Mouse (Mus musculus) lung, embryonic 16.5 days (tissue): Measurements from ENCODE around the gene Macrod2. TPM values are rescaled to one million over a fixed set of nuclear protein-coding genes. Genes with fewer than 3 reads are reported as not detected.

Experiments used
- ATAC-seq: fragments of 200-750 bp; cut with Nextera tagmentation; 2 replicates; pipeline ENCODE4 v1.8.0; 2017; ENCODE audit warnings: low read depth, mild to moderate bottlenecking, moderate library complexity
- H3K27ac ChIP-seq: fragments of 300-500 bp; sonication (generic); 2 replicates; pipeline ENCODE4 v1.5.1; 2014; ENCODE audit warnings: mild to moderate bottlenecking, control low read depth, low read length
- H3K27me3 ChIP-seq: fragments of 300-500 bp; sonication (generic); 2 replicates; pipeline ENCODE4 v1.6.1; 2014; ENCODE audit warnings: low read depth, low read length, mixed read lengths; ENCODE audit not compliant: control insufficient read depth, insufficient read depth
- H3K36me3 ChIP-seq: fragments of 300-500 bp; sonication (generic); 2 replicates; pipeline ENCODE4 v1.6.1; 2014; ENCODE audit warnings: low read length; ENCODE audit not compliant: control insufficient read depth, insufficient read depth
- H3K4me1 ChIP-seq: fragments of 300-500 bp; sonication (generic); replicated peaks from 2 replicates; pipeline ENCODE4 v1.6.1; 2014; ENCODE audit warnings: low read length, mixed read lengths; ENCODE audit not compliant: control insufficient read depth, insufficient read depth
- H3K4me2 ChIP-seq: fragments of 300-500 bp; sonication (generic); 2 replicates; pipeline ENCODE4 v1.6.1; 2014; ENCODE audit warnings: low read depth, low read length, control low read depth
- H3K4me3 ChIP-seq: fragments of 300-500 bp; sonication (generic); 2 replicates; pipeline ENCODE4 v1.5.1; 2014; ENCODE audit warnings: mild to moderate bottlenecking, low read length, control low read depth
- H3K9ac ChIP-seq: fragments of 300-500 bp; sonication (generic); 2 replicates; pipeline ENCODE4 v1.6.1; 2014; ENCODE audit warnings: low read length, control low read depth
- H3K9me3 ChIP-seq: fragments of 300-500 bp; sonication (generic); 2 replicates; pipeline ENCODE4 v1.6.1; 2016; ENCODE audit warnings: low read length; ENCODE audit not compliant: control insufficient read depth
- WGBS: fragments of 180-500 bp; shearing (Covaris S2); extraction: QIAGEN DNeasy Blood & Tissue Kit; methylation state at CpG from one replicate; pipeline ENCODE4 v1.1.7; 2014; 5-methylcytosine and 5-hydroxymethylcytosine counted together
- polyA plus RNA-seq: library from polyadenylated mRNA; unstranded; fragments of >200 nt; fragmentation: Nextera tagmentation; extraction: Ambion mirVana; gene quantifications from 2 replicates; pipeline ENCODE4 v1.2.1, GENCODE M21; 2015

Gene Macrod2
- polyA plus RNA-seq, 1 experiment from 2014 or later: 32.1 TPM

GRCm38 (mm10) chr2:141522081-141522480 lies 1127.0 kb downstream of the Macrod2 start:
- no peak overlapping the region for H3K9ac ChIP-seq
- WGBS: 66% methylated on average over 4 of the region's 4 CpGs
- H3K4me3 ChIP-seq: no peak overlapping the region
- H3K9me3 ChIP-seq: no peaks in the 10 kb centered on the region
- no peak overlapping the region for H3K4me2 ChIP-seq
- no peak for ATAC-seq
- H3K27ac ChIP-seq: no peak overlapping the region
- H3K4me1 ChIP-seq: no peaks in the 10 kb centered on the region
- no peaks in the 10 kb centered on the region for H3K27me3 ChIP-seq
- no peaks in the 10 kb centered on the region for H3K36me3 ChIP-seq

- Histone ChIP-seq H3K36me3 (no peaks in the 10 kb centered on the region), H3K4me3 (no peak overlapping the region), H3K9ac (no peak overlapping the region), H3K27me3 (no peaks in the 10 kb centered on the region), H3K9me3 (no peaks in the 10 kb centered on the region), H3K27ac (no peak overlapping the region), H3K4me2 (no peak overlapping the region), H3K4me1 (no peaks in the 10 kb centered on the region)
- no peak for ATAC-seq
Observed at GRCm38 (mm10) chr2:141545877-141546276, 1150.8 kb downstream of the Macrod2 start.

- no peaks in the 10 kb centered on the region for H3K4me1 ChIP-seq
- no peaks in the 10 kb centered on the region for H3K27me3 ChIP-seq
- H3K36me3 ChIP-seq: no peaks in the 10 kb centered on the region
- H3K4me2 ChIP-seq: no peak overlapping the region
- no peaks in the 10 kb centered on the region for H3K9me3 ChIP-seq
- no peak overlapping the region for H3K9ac ChIP-seq
- no peak for ATAC-seq
- 97% methylated on average over 1 of the region's 1 CpGs for WGBS
- no peak overlapping the region for H3K27ac ChIP-seq
- no peak overlapping the region for H3K4me3 ChIP-seq
Observed at GRCm38 (mm10) chr2:141551701-141552100, 1156.6 kb downstream of the Macrod2 start.

- Histone ChIP-seq H3K36me3 (no peaks in the 10 kb centered on the region), H3K4me1 (peaks cover 3% of the 10 kb centered on the region; the same call in 1 of the 2 replicates), H3K9me3 (no peaks in the 10 kb centered on the region), H3K4me2 (no peak overlapping the region), H3K9ac (no peak overlapping the region), H3K4me3 (no peak overlapping the region), H3K27ac (no peak overlapping the region), H3K27me3 (no peaks in the 10 kb centered on the region)
- ATAC-seq: no peak
- 53% methylated on average over 2 of the region's 2 CpGs for whole genome bisulfite sequencing
Observed at GRCm38 (mm10) chr2:141556747-141557146, 1161.6 kb downstream of the Macrod2 start.

GRCm38 (mm10) chr2:141558242-141558827 lies 1163.2 kb downstream of the Macrod2 start:
- no peak for ATAC-seq
- no peak overlapping the region for H3K4me2 ChIP-seq
- H3K4me1 ChIP-seq: peaks cover 3% of the 10 kb centered on the region; the same call in 1 of the 2 replicates

GRCm38 (mm10) chr2:141565986-141566385 lies 1170.9 kb downstream of the Macrod2 start:
- H3K4me1 ChIP-seq: peaks cover 3% of the 10 kb centered on the region; the same call in 1 of the 2 replicates
- WGBS: 36% methylated on average over 3 of the region's 3 CpGs
- H3K9ac ChIP-seq: no peak overlapping the region
- no peak overlapping the region for H3K4me3 ChIP-seq
- no peaks in the 10 kb centered on the region for H3K9me3 ChIP-seq
- no peak overlapping the region for H3K4me2 ChIP-seq
- no peaks in the 10 kb centered on the region for H3K27me3 ChIP-seq
- no peak overlapping the region for H3K27ac ChIP-seq
- no peak for ATAC-seq
- no peaks in the 10 kb centered on the region for H3K36me3 ChIP-seq

More at GRCm38 (mm10) chr2:141558242-141558827, 1163.2 kb downstream of the Macrod2 start:
- Histone ChIP-seq H3K9me3 (no peaks in the 10 kb centered on the region), H3K27ac (no peak overlapping the region), H3K9ac (no peak overlapping the region), H3K36me3 (no peaks in the 10 kb centered on the region), H3K27me3 (no peaks in the 10 kb centered on the region), H3K4me3 (no peak overlapping the region)
- 48% methylated on average over 1 of the region's 1 CpGs for WGBS

- H3K4me1 ChIP-seq: no peaks in the 10 kb centered on the region
- no peaks in the 10 kb centered on the region for H3K27me3 ChIP-seq
- H3K4me3 ChIP-seq: no peak overlapping the region
- ATAC-seq: no peak
- 47% methylated on average over 3 of the region's 3 CpGs for WGBS
- no peaks in the 10 kb centered on the region for H3K36me3 ChIP-seq
- no peaks in the 10 kb centered on the region for H3K9me3 ChIP-seq
- no peak overlapping the region for H3K4me2 ChIP-seq
- H3K9ac ChIP-seq: no peak overlapping the region
- no peak overlapping the region for H3K27ac ChIP-seq
Observed at GRCm38 (mm10) chr2:141571360-141571759, 1176.3 kb downstream of the Macrod2 start.

- H3K36me3 ChIP-seq: no peaks in the 10 kb centered on the region
- no peak for ATAC-seq
- no peaks in the 10 kb centered on the region for H3K9me3 ChIP-seq
- H3K27ac ChIP-seq: no peak overlapping the region
- H3K27me3 ChIP-seq: no peaks in the 10 kb centered on the region
- H3K4me2 ChIP-seq: no peak overlapping the region
- H3K9ac ChIP-seq: no peak overlapping the region
- H3K4me1 ChIP-seq: no peaks in the 10 kb centered on the region
- no peak overlapping the region for H3K4me3 ChIP-seq
Observed at GRCm38 (mm10) chr2:141578206-141578605, 1183.1 kb downstream of the Macrod2 start.

GRCm38 (mm10) chr2:141582431-141582830 lies 1187.3 kb downstream of the Macrod2 start:
- Histone ChIP-seq H3K4me3 (no peak overlapping the region), H3K27me3 (no peaks in the 10 kb centered on the region), H3K36me3 (no peaks in the 10 kb centered on the region), H3K9ac (no peak overlapping the region), H3K9me3 (no peaks in the 10 kb centered on the region), H3K27ac (no peak overlapping the region), H3K4me1 (no peaks in the 10 kb centered on the region), H3K4me2 (no peak overlapping the region)
- ATAC-seq: no peak
- WGBS: 62% methylated on average over 3 of the region's 3 CpGs

GRCm38 (mm10) chr2:141582933-141583332 lies 1187.8 kb downstream of the Macrod2 start:
- Histone ChIP-seq H3K4me3 (no peak overlapping the region), H3K27me3 (no peaks in the 10 kb centered on the region), H3K4me1 (no peaks in the 10 kb centered on the region), H3K9ac (no peak overlapping the region), H3K27ac (no peak overlapping the region), H3K9me3 (no peaks in the 10 kb centered on the region), H3K36me3 (no peaks in the 10 kb centered on the region), H3K4me2 (no peak overlapping the region)
- no peak for ATAC-seq
- 25% methylated on average over 4 of the region's 4 CpGs for WGBS
